Mouse (Mus musculus) neural tube, embryonic 14.5 days (tissue): ENCODE measurements at regions not wholly inside any gene's neighbourhood (a gene's known extent, or its start where the extent isn't known, plus 50 kb on each side); places are given as distances from the start of the nearest gene placed in this dataset.

ENCODE experiments used
- ATAC-seq: fragments of 200-750 bp; cut with Nextera tagmentation; 2 replicates; pipeline ENCODE4 v1.8.0; 2017; ENCODE audit warnings: low read depth, mild to moderate bottlenecking, moderate TSS enrichment, moderate library complexity
- H3K27ac ChIP-seq: fragments of 300-500 bp; sonication (generic); 2 replicates; pipeline ENCODE4 v1.5.1; 2014; ENCODE audit warnings: low read depth, mild to moderate bottlenecking, control low read depth, low read length, moderate library complexity, mixed read lengths
- H3K27me3 ChIP-seq: fragments of 300-500 bp; sonication (generic); 2 replicates; pipeline ENCODE4 v1.6.1; 2014; ENCODE audit warnings: low read length; ENCODE audit not compliant: control insufficient read depth, insufficient read depth
- H3K36me3 ChIP-seq: fragments of 300-500 bp; sonication (generic); 2 replicates; pipeline ENCODE4 v1.6.1; 2014; ENCODE audit warnings: low read length, mixed read lengths; ENCODE audit not compliant: control insufficient read depth, insufficient read depth
- H3K4me1 ChIP-seq: fragments of 300-500 bp; sonication (generic); 2 replicates; pipeline ENCODE4 v1.6.1; 2014; ENCODE audit warnings: low read length; ENCODE audit not compliant: control insufficient read depth, insufficient read depth
- H3K4me2 ChIP-seq: fragments of 300-500 bp; sonication (generic); 2 replicates; pipeline ENCODE4 v1.6.1; 2014; ENCODE audit warnings: mild to moderate bottlenecking, low read depth, low read length, control low read depth
- H3K4me3 ChIP-seq: fragments of 300-500 bp; sonication (generic); 2 replicates; pipeline ENCODE4 v1.5.1; 2014; ENCODE audit warnings: low read depth, low read length, control low read depth, mixed read lengths
- H3K9ac ChIP-seq: fragments of 300-500 bp; sonication (generic); replicated peaks from 2 replicates; pipeline ENCODE4 v1.6.1; 2014; ENCODE audit warnings: low read depth, mild to moderate bottlenecking, control low read depth, low read length, mixed read lengths
- H3K9me3 ChIP-seq: fragments of 300-500 bp; sonication (generic); 2 replicates; pipeline ENCODE4 v1.6.1; 2016; ENCODE audit warnings: low read length; ENCODE audit not compliant: control insufficient read depth
- WGBS: fragments of 180-500 bp; shearing (Covaris S2); extraction: QIAGEN DNeasy Blood & Tissue Kit; methylation state at CpG from one replicate; pipeline ENCODE4 v1.1.7; 2014; 5-methylcytosine and 5-hydroxymethylcytosine counted together

- Histone ChIP-seq H3K27me3 (no peaks in the 10 kb centered on the region), H3K4me1 (no peaks in the 10 kb centered on the region), H3K4me2 (peak overlapping the region; percentile 43), H3K4me3 (peak overlapping the region; percentile 10; the same call in 1 of the 2 replicates), H3K27ac (peak overlapping the region; percentile 55; the same call in 1 of the 2 replicates), H3K36me3 (no peaks in the 10 kb centered on the region), H3K9me3 (no peaks in the 10 kb centered on the region), H3K9ac (no peak overlapping the region; the same call in 1 of the 2 replicates)
- ATAC-seq = peak; percentile 89
- WGBS = 34% methylated on average over 18 of the region's 18 CpGs
Observed at GRCm38 (mm10) chr2:147454362-147455257, 92.9 kb downstream of the Pax1 start.
